Comparison of ENCODE assay signal across 8 mouse cellular contexts in the genomic region with DNA sequence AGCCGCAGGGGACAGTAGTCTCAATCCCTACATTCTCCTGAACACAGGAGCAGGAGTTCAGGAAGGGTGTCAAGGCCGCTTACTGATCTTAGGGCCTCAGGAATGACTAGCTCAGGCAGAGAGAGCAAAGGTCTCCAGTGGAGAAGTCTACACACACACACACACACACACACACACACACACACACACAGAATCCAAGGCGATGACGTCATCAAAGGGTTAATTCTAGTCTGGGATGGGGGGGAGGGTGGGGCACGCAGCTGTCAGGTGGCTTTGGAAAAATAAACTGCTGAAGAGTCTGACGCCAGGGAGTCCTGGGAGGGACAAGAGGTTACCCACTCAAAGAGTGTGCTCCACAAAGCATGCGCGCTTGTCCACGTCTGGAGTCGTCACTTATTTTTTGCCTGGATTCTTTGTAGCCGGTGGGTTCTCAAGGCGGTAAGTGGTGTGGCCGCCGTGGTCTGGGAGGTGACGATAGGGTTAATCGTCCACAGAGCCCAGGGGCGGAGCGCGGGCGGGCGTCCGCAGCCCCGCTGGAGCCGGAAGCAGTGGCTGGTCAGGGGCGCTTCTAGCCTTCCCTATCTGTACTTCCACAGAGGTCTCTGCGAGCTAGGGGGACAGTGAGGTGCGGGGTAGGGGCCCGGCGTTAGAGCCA. TPM values are rescaled to one million over a fixed set of nuclear protein-coding genes. Genes with fewer than 3 reads are reported as not detected.
DNase-seq lines count a peak whose midpoint lies in the region; ATAC-seq and TF ChIP-seq lines count a peak whose summit lies in the region.

TSS of gene Spsb2 (plus strand) at position 304 of the 655 bp plus-strand sequence.

- peak within 1 kb of the TSS; percentile 64 for H3K4me3 ChIP-seq in layer of hippocampus, adult 2 months
- peak within 1 kb of the TSS; percentile 90 for H3K4me3 ChIP-seq in gastrocnemius, adult 2 months
- peak within 1 kb of the TSS; percentile 44 for H3K4me3 ChIP-seq in hindbrain, embryonic 14.5 days (replicated peaks; ENCODE audit: low read length)
- H3K4me3 ChIP-seq in limb, embryonic 13.5 days = peak within 1 kb of the TSS; percentile 63
- peak within 1 kb of the TSS; percentile 54 for H3K4me3 ChIP-seq in midbrain, embryonic 13.5 days (replicated peaks)

- H3K36me3 ChIP-seq in hindbrain, embryonic 14.5 days (replicated peaks; ENCODE audit: control insufficient read depth, insufficient read depth) = peaks cover 20% of the 10 kb centered on the region
- peaks cover 25% of the 10 kb centered on the region for H3K36me3 ChIP-seq in limb, embryonic 13.5 days
- H3K36me3 ChIP-seq in midbrain, embryonic 13.5 days = peaks cover 14% of the 10 kb centered on the region

- no peak for TF ChIP-seq CTCF in layer of hippocampus, adult 2 months (conservative IDR thresholded peaks at IDR 0.05)
- no peak for TF ChIP-seq CTCF in gastrocnemius, adult 2 months (IDR thresholded peaks at IDR 0.05)

- H3K9me3 ChIP-seq in hindbrain, embryonic 14.5 days (ENCODE audit: control insufficient read depth, low read length) = no peaks in the 10 kb centered on the region
- no peaks in the 10 kb centered on the region for H3K9me3 ChIP-seq in limb, embryonic 13.5 days
- H3K9me3 ChIP-seq in midbrain, embryonic 13.5 days = no peaks in the 10 kb centered on the region

- H3K27ac ChIP-seq in layer of hippocampus, adult 2 months = peak within 1 kb of the TSS; percentile 92
- H3K27ac ChIP-seq in gastrocnemius, adult 2 months = peak within 1 kb of the TSS; percentile 99
- peak within 1 kb of the TSS; percentile 70 for H3K27ac ChIP-seq in hindbrain, embryonic 14.5 days
- H3K27ac ChIP-seq in limb, embryonic 13.5 days = peak within 1 kb of the TSS; percentile 89
- peak within 1 kb of the TSS; percentile 74 for H3K27ac ChIP-seq in midbrain, embryonic 13.5 days

- H3K9ac ChIP-seq in hindbrain, embryonic 14.5 days = peak within 1 kb of the TSS; percentile 57
- peak within 1 kb of the TSS; percentile 74 for H3K9ac ChIP-seq in limb, embryonic 13.5 days
- peak within 1 kb of the TSS; percentile 71 for H3K9ac ChIP-seq in midbrain, embryonic 13.5 days (replicated peaks)

- WGBS in hindbrain, embryonic 14.5 days = 5% methylated on average over 29 of the region's 29 CpGs
- WGBS in limb, embryonic 13.5 days = 2% methylated on average over 29 of the region's 29 CpGs
- 4% methylated on average over 29 of the region's 29 CpGs for WGBS in midbrain, embryonic 13.5 days

- peaks cover 38% of the 10 kb centered on the region for H3K4me1 ChIP-seq in hindbrain, embryonic 14.5 days (replicated peaks; ENCODE audit: control insufficient read depth, insufficient read depth, low read length)
- H3K4me1 ChIP-seq in limb, embryonic 13.5 days = peaks cover 51% of the 10 kb centered on the region
- H3K4me1 ChIP-seq in midbrain, embryonic 13.5 days (replicated peaks) = peaks cover 60% of the 10 kb centered on the region

- intact Hi-C loops in gastrocnemius, adult 2 months (cut with DNase I) = loop anchor here (5.0 kb wide), 1 partner anchor 51 kb away; the partner anchor contains the start of genes Atn1 and Gm45234

- ATAC-seq in hindbrain, embryonic 14.5 days (ENCODE audit: low FRiP score) = peak; percentile 35
- ATAC-seq in limb, embryonic 13.5 days (ENCODE audit: low FRiP score, low read depth) = peak; percentile 55
- peak; percentile 31 for ATAC-seq in midbrain, embryonic 13.5 days

- DNase-seq in layer of hippocampus, adult 2 months (ENCODE audit: low spot score in 2 of 2) = peak in 1 of 2 experiments; percentile 32
- no peak for DNase-seq in layer of hippocampus, adult 9-10 months (ENCODE audit: low spot score)
- DNase-seq in cerebellum, adult 9-10 months = peak; percentile 68
- DNase-seq in gastrocnemius, adult 2 months = peak; percentile 87
- peak; percentile 58 for DNase-seq in hindbrain, embryonic 14.5 days (ENCODE audit: low spot score)
- peak; percentile 60 to 70 for DNase-seq in spleen, postnatal 36 days (ENCODE audit: low spot score in 2 of 2)

- peak within 1 kb of the TSS; percentile 69 for H3K4me2 ChIP-seq in hindbrain, embryonic 14.5 days (replicated peaks)
- peak within 1 kb of the TSS; percentile 86 for H3K4me2 ChIP-seq in limb, embryonic 13.5 days (replicated peaks)
- H3K4me2 ChIP-seq in midbrain, embryonic 13.5 days (replicated peaks) = peak within 1 kb of the TSS; percentile 96

- no peaks in the 10 kb centered on the region for H3K27me3 ChIP-seq in hindbrain, embryonic 14.5 days (ENCODE audit: control insufficient read depth, insufficient read depth, low read length)
- H3K27me3 ChIP-seq in limb, embryonic 13.5 days = no peaks in the 10 kb centered on the region
- H3K27me3 ChIP-seq in midbrain, embryonic 13.5 days = no peaks in the 10 kb centered on the region

RNA-seq across cellular contexts. Expression of gene Spsb2, which starts in this region (rescaled TPM):
- total RNA-seq in layer of hippocampus, adult 2 months (2021) = 1 to 10 TPM; 3.4 to 4.6 TPM
- total RNA-seq in gastrocnemius, adult 2 months (2021) = 1 to 10 TPM; 2.0 to 2.5 TPM
- 5.2 and 6.6 TPM in 2 replicates for polyA plus RNA-seq in hindbrain, embryonic 14.5 days (2014; fragmentation: Nextera tagmentation; extraction: Ambion mirVana)
- 10.4 and 12.3 TPM in 2 replicates for polyA plus RNA-seq in limb, embryonic 13.5 days (2015; fragmentation: Nextera tagmentation; extraction: Ambion mirVana)
- 7.7 and 8.2 TPM in 2 replicates for polyA plus RNA-seq in midbrain, embryonic 13.5 days (2015; fragmentation: Nextera tagmentation; extraction: Ambion mirVana)
